Mouse (Mus musculus) hindbrain, postnatal 0 days (tissue): ENCODE measurements around the gene Fchsd2. TPM values are rescaled to one million over a fixed set of nuclear protein-coding genes. Genes with fewer than 3 reads are reported as not detected.

Source experiments
- ATAC-seq: fragments of 200-750 bp; cut with Nextera tagmentation; 2 replicates; pipeline ENCODE4 v1.8.0; 2017; ENCODE audit warnings: mild to moderate bottlenecking, moderate TSS enrichment, moderate library complexity
- DNase-seq: peaks from one replicate; pipeline ENCODE4 v3.0.0-alpha.2; 2015; ENCODE audit warnings: low spot score
- H3K27ac ChIP-seq: fragments of 300-500 bp; sonication (generic); 2 replicates; pipeline ENCODE4 v1.5.1; 2014; ENCODE audit warnings: mild to moderate bottlenecking
- H3K27me3 ChIP-seq: fragments of 300-500 bp; sonication (generic); 2 replicates; pipeline ENCODE4 v1.6.1; 2014; ENCODE audit warnings: low read length, mixed read lengths; ENCODE audit not compliant: insufficient read depth
- H3K36me3 ChIP-seq: fragments of 300-500 bp; sonication (generic); 2 replicates; pipeline ENCODE4 v1.6.1; 2014; ENCODE audit warnings: low read length, mixed read lengths; ENCODE audit not compliant: insufficient read depth
- H3K4me1 ChIP-seq: fragments of 300-500 bp; sonication (generic); 2 replicates; pipeline ENCODE4 v1.6.1; 2014; ENCODE audit warnings: antibody characterized with exemption, low read length, mixed read lengths; ENCODE audit not compliant: insufficient read depth
- H3K4me2 ChIP-seq: fragments of 300-500 bp; sonication (generic); 2 replicates; pipeline ENCODE4 v1.6.1; 2014; ENCODE audit warnings: low read depth, mild to moderate bottlenecking, low read length, moderate library complexity, mixed read lengths
- H3K4me3 ChIP-seq: fragments of 300-500 bp; sonication (generic); 2 replicates; pipeline ENCODE4 v1.5.1; 2014; ENCODE audit warnings: low read length
- H3K9ac ChIP-seq: fragments of 300-500 bp; sonication (generic); replicated peaks from 2 replicates; pipeline ENCODE4 v1.6.1; 2014; ENCODE audit warnings: mild to moderate bottlenecking, low read length, moderate library complexity, mixed read lengths
- H3K9me3 ChIP-seq: fragments of 300-500 bp; sonication (generic); 2 replicates; pipeline ENCODE4 v1.6.1; 2016; ENCODE audit warnings: low read length, mixed read lengths
- CTCF ChIP-seq: IDR thresholded peaks from 2 replicates; pipeline ENCODE4 v1.5.1; 2016; ENCODE audit warnings: antibody characterized with exemption, control low read depth, low read depth
- WGBS: fragments of 180-500 bp; shearing (Covaris S2); extraction: QIAGEN DNeasy Blood & Tissue Kit; methylation state at CpG from one replicate; pipeline ENCODE4 v1.1.7; 2014; 5-methylcytosine and 5-hydroxymethylcytosine counted together
- polyA plus RNA-seq: library from polyadenylated mRNA; unstranded; fragments of >200 nt; fragmentation: Nextera tagmentation; extraction: Ambion mirVana; gene quantifications from 2 replicates; pipeline ENCODE4 v1.2.1, GENCODE M21; 2015
- total RNA-seq: library from RNA; depleted of rRNA; stranded (reverse); fragments of >200 nt; gene quantifications from 2 replicates; pipeline ENCODE4 v1.2.3, GENCODE M21; 2014

Fchsd2 gene
- total and polyA plus RNA-seq, 2 experiments from 2014 or later = 34.2 to 43.1 TPM

- no peak overlapping the region for H3K9ac ChIP-seq
- H3K4me2 ChIP-seq = no peak overlapping the region
- ATAC-seq (no peak), DNase-seq (no peak)
- H3K27me3 ChIP-seq = no peaks in the 10 kb centered on the region
- H3K4me3 ChIP-seq = no peak overlapping the region
- peaks cover 31% of the 10 kb centered on the region for H3K36me3 ChIP-seq
- no peaks in the 10 kb centered on the region for H3K4me1 ChIP-seq
- no peaks in the 10 kb centered on the region for H3K9me3 ChIP-seq
- TF ChIP-seq CTCF = no peak
- H3K27ac ChIP-seq = no peak overlapping the region
- 86% methylated on average over 8 of the region's 8 CpGs for WGBS
These were observed 179.9 kb downstream of the Fchsd2 start for GRCm38 (mm10) chr7:101272466-101273160.

GRCm38 (mm10) chr7:101282721-101283120 is 190.1 kb downstream of the Fchsd2 start:
- no peak for TF ChIP-seq CTCF
- Histone ChIP-seq H3K4me1 (no peaks in the 10 kb centered on the region), H3K9me3 (no peaks in the 10 kb centered on the region), H3K36me3 (peaks cover 36% of the 10 kb centered on the region), H3K4me2 (no peak overlapping the region), H3K27ac (no peak overlapping the region), H3K4me3 (no peak overlapping the region), H3K27me3 (no peaks in the 10 kb centered on the region), H3K9ac (no peak overlapping the region)
- no peak for ATAC-seq
- DNase-seq = no peak
- WGBS = 86% methylated on average over 3 of the region's 3 CpGs

- Histone ChIP-seq H3K4me1 (no peaks in the 10 kb centered on the region), H3K36me3 (peaks cover 27% of the 10 kb centered on the region), H3K4me3 (no peak overlapping the region), H3K27me3 (no peaks in the 10 kb centered on the region), H3K9me3 (no peaks in the 10 kb centered on the region), H3K27ac (no peak overlapping the region), H3K4me2 (no peak overlapping the region), H3K9ac (no peak overlapping the region)
- DNase-seq (no peak), ATAC-seq (no peak)
- 94% methylated on average over 1 of the region's 1 CpGs for WGBS
- TF ChIP-seq CTCF = no peak
These were observed 191.8 kb downstream of the Fchsd2 start for GRCm38 (mm10) chr7:101284504-101284903.

- TF ChIP-seq CTCF = no peak
- Histone ChIP-seq H3K27me3 (no peaks in the 10 kb centered on the region), H3K4me2 (no peak overlapping the region), H3K27ac (no peak overlapping the region), H3K4me1 (no peaks in the 10 kb centered on the region), H3K9ac (no peak overlapping the region), H3K4me3 (no peak overlapping the region), H3K9me3 (no peaks in the 10 kb centered on the region), H3K36me3 (peaks cover 28% of the 10 kb centered on the region)
- no peak for ATAC-seq
- no peak for DNase-seq
- 83% methylated on average over 4 of the region's 4 CpGs for WGBS
These were observed 194.2 kb downstream of the Fchsd2 start for GRCm38 (mm10) chr7:101286891-101287290.

GRCm38 (mm10) chr7:101287820-101288219 is 195.2 kb downstream of the Fchsd2 start:
- DNase-seq (no peak), ATAC-seq (no peak)
- H3K9me3 ChIP-seq = no peaks in the 10 kb centered on the region
- no peak overlapping the region for H3K4me2 ChIP-seq
- WGBS = 74% methylated on average over 2 of the region's 2 CpGs
- peaks cover 19% of the 10 kb centered on the region for H3K36me3 ChIP-seq
- no peaks in the 10 kb centered on the region for H3K27me3 ChIP-seq
- H3K4me3 ChIP-seq = no peak overlapping the region
- H3K9ac ChIP-seq = no peak overlapping the region
- no peak overlapping the region for H3K27ac ChIP-seq
- H3K4me1 ChIP-seq = no peaks in the 10 kb centered on the region
- TF ChIP-seq CTCF = no peak

GRCm38 (mm10) chr7:101288436-101288835 is 195.8 kb downstream of the Fchsd2 start:
- H3K36me3 ChIP-seq = peaks cover 13% of the 10 kb centered on the region
- DNase-seq (peak; percentile 73), ATAC-seq (0 out of 2 replicates have a peak, but pooled peaks have one; percentile 38)
- WGBS = 40% methylated on average over 4 of the region's 4 CpGs
- no peak overlapping the region for H3K4me3 ChIP-seq
- H3K4me1 ChIP-seq = no peaks in the 10 kb centered on the region
- no peaks in the 10 kb centered on the region for H3K9me3 ChIP-seq
- H3K4me2 ChIP-seq = no peak overlapping the region
- no peak overlapping the region for H3K9ac ChIP-seq
- no peak overlapping the region for H3K27ac ChIP-seq
- peak; percentile 83 for TF ChIP-seq CTCF
- H3K27me3 ChIP-seq = no peaks in the 10 kb centered on the region

- no peak for DNase-seq
- Histone ChIP-seq H3K9me3 (no peaks in the 10 kb centered on the region), H3K36me3 (peaks cover 12% of the 10 kb centered on the region), H3K27ac (no peak overlapping the region), H3K9ac (no peak overlapping the region), H3K4me2 (no peak overlapping the region), H3K4me3 (no peak overlapping the region), H3K4me1 (no peaks in the 10 kb centered on the region), H3K27me3 (no peaks in the 10 kb centered on the region)
- no peak for ATAC-seq
- no peak for TF ChIP-seq CTCF
- WGBS = 94% methylated on average over 10 of the region's 10 CpGs
These were observed 197.7 kb downstream of the Fchsd2 start for GRCm38 (mm10) chr7:101290401-101290800.
